ENCODE assay signal across 8 mouse cellular contexts in genomic region chr7:127195544-127196295, GRCm38 (mm10). TPM values are rescaled to one million over a fixed set of nuclear protein-coding genes. Genes with fewer than 3 reads are reported as not detected.
DNase-seq lines count a peak whose midpoint lies in the region; ATAC-seq and TF ChIP-seq lines count a peak whose summit lies in the region.

Gene Cd2bp2 (minus strand): TSS chr7:127196050.

- H3K4me1 ChIP-seq in bone marrow, adult 2 months (ENCODE audit: control insufficient read depth, insufficient read depth, low read length), result peaks cover 4% of the 10 kb centered on the region
- peaks cover 27% of the 10 kb centered on the region for H3K4me1 ChIP-seq in embryonic facial prominence, embryonic 15.5 days
- peaks cover 14% of the 10 kb centered on the region; the same call in 1 of the 2 replicates for H3K4me1 ChIP-seq in limb, embryonic 14.5 days (ENCODE audit: control insufficient read depth, insufficient read depth, low read length)
- peaks cover 7% of the 10 kb centered on the region for H3K4me1 ChIP-seq in midbrain, postnatal 0 days (ENCODE audit: insufficient read depth, low read length)

- H3K4me2 ChIP-seq in embryonic facial prominence, embryonic 15.5 days (replicated peaks), result peak within 1 kb of the TSS; percentile 73
- peak within 1 kb of the TSS; percentile 74 for H3K4me2 ChIP-seq in limb, embryonic 14.5 days (replicated peaks; ENCODE audit: low read depth, low read length, severe bottlenecking)
- peak within 1 kb of the TSS; percentile 75 for H3K4me2 ChIP-seq in midbrain, postnatal 0 days (ENCODE audit: low read depth, low read length, poor library complexity, severe bottlenecking)

- WGBS in bone marrow, adult 2 months, result under 1% methylated on average over 51 of the region's 51 CpGs
- WGBS in embryonic facial prominence, embryonic 15.5 days, result under 1% methylated on average over 51 of the region's 51 CpGs
- under 1% methylated on average over 44 of the region's 51 CpGs for WGBS in limb, embryonic 14.5 days
- WGBS in midbrain, postnatal 0 days, result under 1% methylated on average over 51 of the region's 51 CpGs

- DNase-seq in 416B (ENCODE audit: low read depth), result peak; percentile 99
- DNase-seq in heart, adult 8-10 months (ENCODE audit: low spot score), result peak; percentile 98
- peak; percentile 98 for DNase-seq in kidney, adult 9 months
- DNase-seq in limb, embryonic 14.5 days (ENCODE audit: low spot score), result peak; percentile 99
- peak; percentile 99 for DNase-seq in midbrain, postnatal 0 days (ENCODE audit: low spot score)
- peak; percentile 86 to 89 for DNase-seq in spleen, postnatal 14 days (ENCODE audit: low spot score in 2 of 2)

- peak within 1 kb of the TSS; percentile 84 for H3K4me3 ChIP-seq in bone marrow, adult 2 months (replicated peaks; ENCODE audit: control insufficient read depth, low read depth, low read length)
- peak within 1 kb of the TSS; percentile 89 for H3K4me3 ChIP-seq in embryonic facial prominence, embryonic 15.5 days (replicated peaks)
- peak within 1 kb of the TSS; percentile 59 for H3K4me3 ChIP-seq in limb, embryonic 14.5 days (replicated peaks; ENCODE audit: low read length)
- peak within 1 kb of the TSS; percentile 66 for H3K4me3 ChIP-seq in midbrain, postnatal 0 days (ENCODE audit: low read depth, low read length)

- no peaks in the 10 kb centered on the region for H3K27me3 ChIP-seq in embryonic facial prominence, embryonic 15.5 days
- no peaks in the 10 kb centered on the region for H3K27me3 ChIP-seq in limb, embryonic 14.5 days (ENCODE audit: control insufficient read depth, insufficient read depth, low read length)
- no peaks in the 10 kb centered on the region for H3K27me3 ChIP-seq in midbrain, postnatal 0 days (ENCODE audit: insufficient read depth, low read length)

- peak within 1 kb of the TSS; percentile 70 for H3K9ac ChIP-seq in embryonic facial prominence, embryonic 15.5 days
- H3K9ac ChIP-seq in limb, embryonic 14.5 days (ENCODE audit: low read depth, low read length, severe bottlenecking), result peak within 1 kb of the TSS; percentile 67
- H3K9ac ChIP-seq in midbrain, postnatal 0 days (replicated peaks; ENCODE audit: low read length, poor library complexity, severe bottlenecking), result peak within 1 kb of the TSS; percentile 74

- peak; percentile 48 for TF ChIP-seq POLR2A in bone marrow, adult 2 months (IDR thresholded peaks at IDR 0.05; ENCODE audit: borderline replicate concordance, control insufficient read depth, low read depth, low read length)
- TF ChIP-seq POLR2A in limb, embryonic 14.5 days (IDR thresholded peaks at IDR 0.05; ENCODE audit: borderline replicate concordance, extremely low read depth, insufficient read depth, insufficient read length), result 0 out of 2 replicates have a peak, but pooled peaks have one; percentile 62

- peak; percentile 2; the same call in 1 of the 2 replicates for TF ChIP-seq CTCF in bone marrow, adult 2 months (IDR thresholded peaks at IDR 0.05; ENCODE audit: control insufficient read depth, insufficient read depth, low read length)
- TF ChIP-seq CTCF in midbrain, postnatal 0 days (IDR thresholded peaks at IDR 0.05), result peak; percentile 63

- H3K9me3 ChIP-seq in embryonic facial prominence, embryonic 15.5 days (replicated peaks), result no peaks in the 10 kb centered on the region
- no peaks in the 10 kb centered on the region for H3K9me3 ChIP-seq in limb, embryonic 14.5 days (ENCODE audit: control insufficient read depth, low read length)
- no peaks in the 10 kb centered on the region for H3K9me3 ChIP-seq in midbrain, postnatal 0 days (ENCODE audit: low read length)

- peak; percentile 95 for ATAC-seq in embryonic facial prominence, embryonic 15.5 days (ENCODE audit: insufficient number of reproducible peaks, low FRiP score, low TSS enrichment, low read depth)
- ATAC-seq in limb, embryonic 14.5 days (ENCODE audit: low FRiP score, low read depth), result peak; percentile 96
- peak; percentile 97 for ATAC-seq in midbrain, postnatal 0 days (ENCODE audit: low FRiP score)

- peaks cover 82% of the 10 kb centered on the region for H3K36me3 ChIP-seq in embryonic facial prominence, embryonic 15.5 days
- peaks cover 78% of the 10 kb centered on the region for H3K36me3 ChIP-seq in limb, embryonic 14.5 days (ENCODE audit: control insufficient read depth, insufficient read depth, low read length)
- peaks cover 50% of the 10 kb centered on the region for H3K36me3 ChIP-seq in midbrain, postnatal 0 days (ENCODE audit: insufficient read depth, low read length)

- peak within 1 kb of the TSS; percentile 67 for H3K27ac ChIP-seq in bone marrow, adult 2 months (ENCODE audit: control insufficient read depth, insufficient read depth, low read depth, low read length, poor library complexity)
- H3K27ac ChIP-seq in embryonic facial prominence, embryonic 15.5 days (replicated peaks), result peak within 1 kb of the TSS; percentile 92
- peak within 1 kb of the TSS; percentile 85 for H3K27ac ChIP-seq in limb, embryonic 14.5 days (replicated peaks; ENCODE audit: low read depth, low read length)
- H3K27ac ChIP-seq in midbrain, postnatal 0 days (ENCODE audit: low read depth, low read length), result peak within 1 kb of the TSS; percentile 93

RNA-seq across cellular contexts. Expression of gene Cd2bp2, which starts in this region (rescaled TPM):
- 46.6 and 64.1 TPM in 2 replicates for polyA plus RNA-seq in bone marrow, adult 2 months (2011; ENCODE audit: insufficient read depth, insufficient read length, low replicate concordance, missing spikeins)
- polyA plus RNA-seq in embryonic facial prominence, embryonic 15.5 days (2015; fragmentation: Nextera tagmentation; extraction: Ambion mirVana), result 56.4 and 61.8 TPM in 2 replicates
- 10 to 100 TPM; 36.2 to 45.1 (median 40.6) TPM for total RNA-seq in heart, adult 8-10 months (2022)
- polyA plus RNA-seq in limb, embryonic 14.5 days (2012; rRNA removed), result 84.2 and 110 TPM in 2 replicates
- 54.2 and 61.0 TPM in 2 replicates for polyA plus RNA-seq in limb, embryonic 14.5 days (2014; fragmentation: Nextera tagmentation; extraction: Ambion mirVana)
- 85.7 and 103 TPM in 2 replicates for total RNA-seq in midbrain, postnatal 0 days (2014; rRNA removed)
- 62.6 and 64.8 TPM in 2 replicates for polyA plus RNA-seq in midbrain, postnatal 0 days (2015; fragmentation: Nextera tagmentation; extraction: Ambion mirVana)

Comparison
In these comparisons a context has a peak if more than half of its experiments do, and no peak if none do; other contexts are left out.
1. Peak in every context shown above with its lines: DNase-seq, ATAC-seq, H3K4me3 ChIP-seq and H3K27ac ChIP-seq.